Comparison of ENCODE assay signal across 12 mouse cellular contexts in the genomic region with DNA sequence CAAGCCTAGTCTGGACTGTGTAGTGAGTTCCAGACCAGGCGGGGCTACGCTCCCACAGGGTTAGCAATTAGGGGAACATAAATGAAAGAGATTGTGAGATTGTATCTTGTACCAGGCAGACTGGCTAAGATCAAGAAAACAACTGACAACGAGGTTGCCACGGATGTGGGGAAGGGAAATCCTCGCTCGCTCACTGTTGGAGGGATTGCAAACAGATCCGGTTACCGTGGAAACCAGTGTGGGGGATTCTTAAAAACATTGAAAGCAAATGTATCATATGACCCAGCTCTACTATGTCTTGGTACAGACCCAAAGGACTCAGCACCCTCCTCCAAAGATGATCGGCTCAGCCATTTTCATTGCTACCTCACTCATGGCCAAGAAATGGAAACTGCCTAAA. TPM values are rescaled to one million over a fixed set of nuclear protein-coding genes. Genes with fewer than 3 reads are reported as not detected.
A peak's percentile ranks its signal among the peaks of the same experiment; 100 is the strongest.
DNase-seq lines count a peak whose midpoint lies in the region; ATAC-seq lines count a peak whose summit lies in the region.
"Had no signal": no experiment of that assay in that cellular context is flagged by ENCODE, and none has a peak within 500 bp of the region (broad histone marks: within the 10 kb centered on the region; RNA-seq: fewer than 3 reads in every experiment).

No protein-coding gene starts in this region.

- H3K9me3 ChIP-seq in heart, embryonic 13.5 days: no peaks in the 10 kb centered on the region
- no peaks in the 10 kb centered on the region for H3K9me3 ChIP-seq in midbrain, embryonic 15.5 days
- no peaks in the 10 kb centered on the region for H3K9me3 ChIP-seq in midbrain, embryonic 10.5 days (replicated peaks)
- no peaks in the 10 kb centered on the region for H3K9me3 ChIP-seq in embryonic facial prominence, embryonic 13.5 days
- no peaks in the 10 kb centered on the region for H3K9me3 ChIP-seq in intestine, embryonic 16.5 days (ENCODE audit: control insufficient read depth, low read length)

- peak overlapping the region; percentile 17; the same call in 1 of the 2 replicates for H3K4me2 ChIP-seq in heart, embryonic 13.5 days
- H3K4me2 ChIP-seq in midbrain, embryonic 15.5 days: no peak overlapping the region
- peak overlapping the region; percentile 19 for H3K4me2 ChIP-seq in embryonic facial prominence, embryonic 13.5 days
- H3K4me2 ChIP-seq in intestine, embryonic 16.5 days (ENCODE audit: low read depth, low read length): no peak overlapping the region

- H3K27me3 ChIP-seq in heart, embryonic 13.5 days (replicated peaks): no peaks in the 10 kb centered on the region
- H3K27me3 ChIP-seq in midbrain, embryonic 15.5 days (replicated peaks): no peaks in the 10 kb centered on the region
- H3K27me3 ChIP-seq in midbrain, embryonic 10.5 days (ENCODE audit: low read depth, poor library complexity, severe bottlenecking): no peaks in the 10 kb centered on the region
- no peaks in the 10 kb centered on the region; the same call in 1 of the 2 replicates for H3K27me3 ChIP-seq in embryonic facial prominence, embryonic 13.5 days
- no peaks in the 10 kb centered on the region for H3K27me3 ChIP-seq in intestine, embryonic 16.5 days (replicated peaks; ENCODE audit: control insufficient read depth, insufficient read depth, low read length)
- H3K27me3 ChIP-seq: megakaryocyte, embryonic 14.5 days had no signal

- no peak for DNase-seq in heart, postnatal 36 days
- no peak for DNase-seq in midbrain, embryonic 10.5 days (ENCODE audit: low spot score)
- DNase-seq in naive thymus-derived CD4-positive, alpha-beta T cell, adult 2 months (ENCODE audit: low read depth): peak; percentile 12
- DNase-seq: kidney, adult 8-10 months; thymus, adult 2 months had no signal

- no peaks in the 10 kb centered on the region for H3K4me1 ChIP-seq in heart, embryonic 13.5 days
- H3K4me1 ChIP-seq in midbrain, embryonic 15.5 days: no peaks in the 10 kb centered on the region
- H3K4me1 ChIP-seq in midbrain, embryonic 10.5 days: peaks cover 5% of the 10 kb centered on the region; the same call in 1 of the 2 replicates
- H3K4me1 ChIP-seq in embryonic facial prominence, embryonic 13.5 days: peaks cover 4% of the 10 kb centered on the region; the same call in 1 of the 2 replicates
- no peaks in the 10 kb centered on the region for H3K4me1 ChIP-seq in intestine, embryonic 16.5 days (ENCODE audit: control insufficient read depth, insufficient read depth, low read length)

- intact Hi-C loops in heart, postnatal 36 days (cut with DNase I): no loop called here

- WGBS in heart, embryonic 13.5 days: 47% methylated on average over 9 of the region's 9 CpGs
- 43% methylated on average over 9 of the region's 9 CpGs for WGBS in midbrain, embryonic 15.5 days
- 63% methylated on average over 9 of the region's 9 CpGs for WGBS in midbrain, embryonic 10.5 days
- 37% methylated on average over 9 of the region's 9 CpGs for WGBS in embryonic facial prominence, embryonic 13.5 days
- WGBS in intestine, embryonic 16.5 days: 40% methylated on average over 9 of the region's 9 CpGs

- no peak overlapping the region for H3K27ac ChIP-seq in heart, embryonic 13.5 days (replicated peaks)
- H3K27ac ChIP-seq in midbrain, embryonic 15.5 days: no peak overlapping the region
- no peak overlapping the region for H3K27ac ChIP-seq in midbrain, embryonic 10.5 days (replicated peaks)
- no peak overlapping the region for H3K27ac ChIP-seq in embryonic facial prominence, embryonic 13.5 days
- H3K27ac ChIP-seq in intestine, embryonic 16.5 days (ENCODE audit: low read length): no peak overlapping the region

- ATAC-seq in heart, embryonic 13.5 days (ENCODE audit: extremely low read depth, insufficient number of reproducible peaks, low FRiP score, low TSS enrichment): no peak
- ATAC-seq in midbrain, embryonic 15.5 days (replicated peaks): peak; percentile 72
- ATAC-seq in embryonic facial prominence, embryonic 13.5 days (ENCODE audit: insufficient number of reproducible peaks, insufficient read depth, low FRiP score, low TSS enrichment, low read depth): no peak
- ATAC-seq in intestine, embryonic 16.5 days: no peak
- ATAC-seq in megakaryocyte-erythroid progenitor cell, adult 5-6 weeks (replicated peaks; ENCODE audit: low FRiP score, low TSS enrichment, poor library complexity, severe bottlenecking): no peak

- H3K9ac ChIP-seq in heart, embryonic 13.5 days: no peak overlapping the region
- H3K9ac ChIP-seq in midbrain, embryonic 15.5 days: no peak overlapping the region
- no peak overlapping the region for H3K9ac ChIP-seq in embryonic facial prominence, embryonic 13.5 days
- no peak overlapping the region for H3K9ac ChIP-seq in intestine, embryonic 16.5 days (ENCODE audit: low read depth, low read length)

- H3K4me3 ChIP-seq in heart, embryonic 13.5 days: no peak overlapping the region
- H3K4me3 ChIP-seq in midbrain, embryonic 15.5 days: no peak overlapping the region
- H3K4me3 ChIP-seq in midbrain, embryonic 10.5 days: no peak overlapping the region
- H3K4me3 ChIP-seq in embryonic facial prominence, embryonic 13.5 days: no peak overlapping the region
- no peak overlapping the region for H3K4me3 ChIP-seq in intestine, embryonic 16.5 days (ENCODE audit: low read length)
- H3K4me3 ChIP-seq: megakaryocyte, embryonic 14.5 days had no signal

- H3K36me3 ChIP-seq in heart, embryonic 13.5 days: no peaks in the 10 kb centered on the region
- no peaks in the 10 kb centered on the region for H3K36me3 ChIP-seq in midbrain, embryonic 15.5 days (replicated peaks)
- no peaks in the 10 kb centered on the region for H3K36me3 ChIP-seq in midbrain, embryonic 10.5 days
- no peaks in the 10 kb centered on the region for H3K36me3 ChIP-seq in embryonic facial prominence, embryonic 13.5 days
- H3K36me3 ChIP-seq in intestine, embryonic 16.5 days (ENCODE audit: control insufficient read depth, insufficient read depth, low read length): no peaks in the 10 kb centered on the region

RNA-seq across cellular contexts. Expression of gene Cga, which starts 6.6 kb away (rescaled TPM):
- not detected in 2 replicates for polyA plus RNA-seq in heart, embryonic 13.5 days (2015; fragmentation: Nextera tagmentation; extraction: Ambion mirVana)
- not detected for total RNA-seq in heart, postnatal 36 days (2021)
- not detected in 2 replicates for polyA plus RNA-seq in midbrain, embryonic 15.5 days (2015; fragmentation: Nextera tagmentation; extraction: Ambion mirVana)
- 0.27 and 0.30 TPM in 2 replicates for polyA plus RNA-seq in midbrain, embryonic 10.5 days (2016; fragmentation: Nextera tagmentation; extraction: Ambion mirVana)
- polyA plus RNA-seq in embryonic facial prominence, embryonic 13.5 days (2015; fragmentation: Nextera tagmentation; extraction: Ambion mirVana): 0.53 TPM in 1 of 2 replicates, not detected in the other
- polyA plus RNA-seq in intestine, embryonic 16.5 days (2015; fragmentation: Nextera tagmentation; extraction: Ambion mirVana): not detected in 2 replicates
- 2.5 TPM in 1 of 2 replicates, not detected in the other for total RNA-seq in megakaryocyte-erythroid progenitor cell, adult 5-6 weeks (2014; fragmentation: Nextera tagmentation)
- total RNA-seq in megakaryocyte-erythroid progenitor cell, adult 5-6 weeks (2017): not detected in 2 replicates
- total RNA-seq: heart, adult 8-10 months had no signal

RNA-seq across cellular contexts. Expression of gene Zfp292, which starts 17.4 kb away (rescaled TPM):
- polyA plus RNA-seq in heart, embryonic 13.5 days (2015; fragmentation: Nextera tagmentation; extraction: Ambion mirVana): 11.3 and 12.2 TPM in 2 replicates
- 10 to 100 TPM; 15.6 to 15.7 TPM for total RNA-seq in heart, postnatal 36 days (2021)
- polyA plus RNA-seq in midbrain, embryonic 15.5 days (2015; fragmentation: Nextera tagmentation; extraction: Ambion mirVana): 31.0 and 33.0 TPM in 2 replicates
- polyA plus RNA-seq in midbrain, embryonic 10.5 days (2016; fragmentation: Nextera tagmentation; extraction: Ambion mirVana): 22.1 and 26.5 TPM in 2 replicates
- 22.2 and 25.6 TPM in 2 replicates for polyA plus RNA-seq in embryonic facial prominence, embryonic 13.5 days (2015; fragmentation: Nextera tagmentation; extraction: Ambion mirVana)
- 11.2 and 11.3 TPM in 2 replicates for polyA plus RNA-seq in intestine, embryonic 16.5 days (2015; fragmentation: Nextera tagmentation; extraction: Ambion mirVana)
- total RNA-seq in megakaryocyte-erythroid progenitor cell, adult 5-6 weeks (2014; fragmentation: Nextera tagmentation): 25.4 and 35.3 TPM in 2 replicates
- 21.8 and 37.4 TPM in 2 replicates for total RNA-seq in megakaryocyte-erythroid progenitor cell, adult 5-6 weeks (2017)

Comparison
In these comparisons a context has a peak if more than half of its experiments do, and no peak if none do; other contexts are left out.
1. H3K4me2 ChIP-seq: peak in heart, embryonic 13.5 days (single experiment) and embryonic facial prominence, embryonic 13.5 days (single experiment); none in midbrain, embryonic 15.5 days (single experiment) and intestine, embryonic 16.5 days (single experiment).